Mouse (Mus musculus): ENCODE results near the gene Tollip. TPM values are rescaled to one million over a fixed set of nuclear protein-coding genes. Genes with fewer than 3 reads are reported as not detected.
A peak's percentile ranks its signal among the peaks of the same experiment; 100 is the strongest.
"Not testable (repeated sequence)": the region's sequence is repeated elsewhere in the genome, so short reads cannot be mapped to it uniquely, and the experiment has no call there.

Tollip gene
- total RNA-seq, 1 experiment = 28.3 TPM

DNA sequence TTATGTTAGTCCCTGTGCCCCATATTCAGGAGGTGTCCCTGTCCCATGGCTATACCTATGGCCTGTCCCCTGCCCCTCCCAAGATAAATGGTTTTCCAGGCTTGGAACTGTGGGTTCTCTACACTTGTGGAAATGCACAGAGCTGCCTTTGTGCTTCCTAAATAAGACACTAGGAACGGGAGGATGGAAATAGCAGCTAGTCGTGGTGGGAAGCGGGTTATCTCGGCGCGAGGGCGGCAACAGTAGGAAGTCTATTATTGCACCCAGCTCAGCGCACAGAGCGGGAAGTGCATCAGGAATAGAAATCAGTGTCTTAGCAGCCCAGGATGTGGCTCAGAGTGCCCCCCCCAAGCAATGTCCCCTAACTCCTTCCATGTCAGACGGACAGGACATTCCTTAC, 10.3 kb upstream of the Tollip start:
- in situ Hi-C loops (cut with MboI; ENCODE audit: low sequenced_read_pairs in 2 of 2, unreplicated experiment in 2 of 2) = no loop called here
- Histone ChIP-seq H3K9ac (ENCODE audit: insufficient read depth, low read depth, low read length, poor library complexity, severe bottlenecking) (no peak overlapping the region), H3K27ac (ENCODE audit: insufficient read depth, low read depth, low read length, poor library complexity, severe bottlenecking) (no peak overlapping the region), H3K9me3 (ENCODE audit: control insufficient read depth, insufficient read depth, low read depth, low read length) (no peaks in the 10 kb centered on the region), H3K4me1 (ENCODE audit: control insufficient read depth in 2 of 2, insufficient read depth in 2 of 2, low read length in 2 of 2, poor library complexity in 1 of 2) (no peaks in the 10 kb centered on the region), H3K36me3 (ENCODE audit: control insufficient read depth, insufficient read depth, low read length, poor library complexity, severe bottlenecking) (no peaks in the 10 kb centered on the region), H3K4me3 (ENCODE audit: insufficient read depth in 1 of 2, low read depth in 1 of 2, low read length in 2 of 2, poor library complexity in 1 of 2, severe bottlenecking in 1 of 2) (no peak overlapping the region)
- TF ChIP-seq CHD2 (IDR thresholded peaks at IDR 0.05; ENCODE audit: low read depth, low read length) (no peak), ZC3H11A (IDR thresholded peaks at IDR 0.05; ENCODE audit: borderline replicate concordance, low read depth, low read length) (no peak), HCFC1 (IDR thresholded peaks at IDR 0.05; ENCODE audit: borderline replicate concordance, insufficient read depth, low read length) (no peak), MAFK (IDR thresholded peaks at IDR 0.05; ENCODE audit: insufficient read depth, low read depth, low read length) (no peak), ZNF384 (IDR thresholded peaks at IDR 0.05; ENCODE audit: low read depth, low read length) (no peak)
- no peak for DNase-seq (ENCODE audit: low read depth, low spot score)

DNA sequence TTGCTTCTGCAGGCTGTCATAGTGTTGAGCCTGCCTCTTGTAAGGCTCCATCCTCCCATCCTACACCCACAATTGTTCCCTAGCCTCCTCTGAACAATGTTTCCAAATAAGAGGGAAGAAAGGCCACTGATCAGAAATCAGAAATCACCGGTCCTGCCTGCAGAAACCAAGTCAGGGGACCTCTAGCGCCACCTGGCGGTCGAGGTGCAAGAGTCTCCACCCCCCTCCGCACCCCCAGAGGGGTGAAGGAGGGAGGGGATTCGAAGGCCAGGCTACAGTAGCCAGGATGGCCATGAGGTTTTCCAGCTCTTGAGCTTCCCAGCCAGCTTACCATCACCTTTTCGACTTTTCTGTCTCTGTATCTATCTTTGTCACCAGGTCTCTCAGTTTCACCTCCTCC, 6.6 kb upstream of the Tollip start:
- Histone ChIP-seq H3K9me3 (ENCODE audit: control insufficient read depth, insufficient read depth, low read depth, low read length) (no peaks in the 10 kb centered on the region), H3K36me3 (ENCODE audit: control insufficient read depth, insufficient read depth, low read length, poor library complexity, severe bottlenecking) (no peaks in the 10 kb centered on the region), H3K4me1 (ENCODE audit: control insufficient read depth in 2 of 2, insufficient read depth in 2 of 2, low read length in 2 of 2, poor library complexity in 1 of 2) (no peaks in the 10 kb centered on the region), H3K27ac (ENCODE audit: insufficient read depth, low read depth, low read length, poor library complexity, severe bottlenecking) (no peak overlapping the region), H3K4me3 (ENCODE audit: insufficient read depth in 1 of 2, low read depth in 1 of 2, low read length in 2 of 2, poor library complexity in 1 of 2, severe bottlenecking in 1 of 2) (no peak overlapping the region), H3K9ac (ENCODE audit: insufficient read depth, low read depth, low read length, poor library complexity, severe bottlenecking) (no peak overlapping the region)
- peak; percentile 51 for DNase-seq (ENCODE audit: low read depth, low spot score)
- TF ChIP-seq MAFK (IDR thresholded peaks at IDR 0.05; ENCODE audit: insufficient read depth, low read depth, low read length) = no peak
- TF ChIP-seq HCFC1 (IDR thresholded peaks at IDR 0.05; ENCODE audit: borderline replicate concordance, insufficient read depth, low read length) = no peak
- no peak for TF ChIP-seq CHD2 (IDR thresholded peaks at IDR 0.05; ENCODE audit: low read depth, low read length)
- TF ChIP-seq ZNF384 (IDR thresholded peaks at IDR 0.05; ENCODE audit: low read depth, low read length) = no peak
- TF ChIP-seq ZC3H11A (IDR thresholded peaks at IDR 0.05; ENCODE audit: borderline replicate concordance, low read depth, low read length) = no peak
- in situ Hi-C loops (cut with MboI; ENCODE audit: low sequenced_read_pairs in 2 of 2, unreplicated experiment in 2 of 2) = no loop called here

DNA sequence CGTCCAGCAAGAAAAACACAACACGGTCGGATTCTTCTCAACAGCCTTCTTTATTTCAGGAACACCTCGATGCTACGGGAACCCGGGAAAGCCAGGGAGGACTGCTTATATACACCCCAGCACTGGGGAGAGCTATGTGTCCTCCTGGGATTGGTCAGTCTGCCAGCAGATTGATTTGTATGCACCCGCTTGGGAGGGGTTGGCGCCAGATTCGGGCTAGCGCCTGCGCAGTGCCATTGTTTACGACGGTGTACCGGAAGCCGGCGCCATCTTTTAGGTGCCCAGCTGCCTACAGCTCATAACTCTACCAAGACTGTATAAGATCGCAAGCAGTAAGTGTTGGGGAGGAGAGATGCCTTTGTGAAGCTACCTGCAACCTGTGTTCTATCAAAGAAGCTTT, 5.8 kb upstream of the Tollip start:
- H3K4me3 ChIP-seq (ENCODE audit: insufficient read depth in 1 of 2, low read depth in 1 of 2, low read length in 2 of 2, poor library complexity in 1 of 2, severe bottlenecking in 1 of 2) = peak overlapping the region in 1 of 2 experiments; percentile 43; a peak in 2 of 4 replicates
- in situ Hi-C loops (cut with MboI; ENCODE audit: low sequenced_read_pairs in 2 of 2, unreplicated experiment in 2 of 2); H3K9ac ChIP-seq (ENCODE audit: insufficient read depth, low read depth, low read length, poor library complexity, severe bottlenecking); H3K27ac ChIP-seq (ENCODE audit: insufficient read depth, low read depth, low read length, poor library complexity, severe bottlenecking); H3K36me3 ChIP-seq (ENCODE audit: control insufficient read depth, insufficient read depth, low read length, poor library complexity, severe bottlenecking); DNase-seq (ENCODE audit: low read depth, low spot score); H3K4me1 ChIP-seq (ENCODE audit: control insufficient read depth in 2 of 2, insufficient read depth in 2 of 2, low read length in 2 of 2, poor library complexity in 1 of 2); H3K9me3 ChIP-seq (ENCODE audit: control insufficient read depth, insufficient read depth, low read depth, low read length): not testable (repeated sequence)

- Histone ChIP-seq H3K4me1 (ENCODE audit: control insufficient read depth in 2 of 2, insufficient read depth in 2 of 2, low read length in 2 of 2, poor library complexity in 1 of 2) (no peaks in the 10 kb centered on the region), H3K36me3 (ENCODE audit: control insufficient read depth, insufficient read depth, low read length, poor library complexity, severe bottlenecking) (no peaks in the 10 kb centered on the region), H3K4me3 (ENCODE audit: insufficient read depth in 1 of 2, low read depth in 1 of 2, low read length in 2 of 2, poor library complexity in 1 of 2, severe bottlenecking in 1 of 2) (no peak overlapping the region), H3K27ac (ENCODE audit: insufficient read depth, low read depth, low read length, poor library complexity, severe bottlenecking) (no peak overlapping the region), H3K9ac (ENCODE audit: insufficient read depth, low read depth, low read length, poor library complexity, severe bottlenecking) (no peak overlapping the region), H3K9me3 (ENCODE audit: control insufficient read depth, insufficient read depth, low read depth, low read length) (no peaks in the 10 kb centered on the region)
- in situ Hi-C loops (cut with MboI; ENCODE audit: low sequenced_read_pairs in 2 of 2, unreplicated experiment in 2 of 2) = no loop called here
- DNase-seq (ENCODE audit: low read depth, low spot score) = no peak
- TF ChIP-seq MAFK (IDR thresholded peaks at IDR 0.05; ENCODE audit: insufficient read depth, low read depth, low read length) (no peak), HCFC1 (IDR thresholded peaks at IDR 0.05; ENCODE audit: borderline replicate concordance, insufficient read depth, low read length) (no peak), ZC3H11A (IDR thresholded peaks at IDR 0.05; ENCODE audit: borderline replicate concordance, low read depth, low read length) (no peak), CHD2 (IDR thresholded peaks at IDR 0.05; ENCODE audit: low read depth, low read length) (no peak), ZNF384 (IDR thresholded peaks at IDR 0.05; ENCODE audit: low read depth, low read length) (no peak)
These were observed 7.0 kb downstream of the Tollip start for GRCm38 (mm10) chr7:141911305-141911704.

- Histone ChIP-seq H3K36me3 (ENCODE audit: control insufficient read depth, insufficient read depth, low read length, poor library complexity, severe bottlenecking) (no peaks in the 10 kb centered on the region), H3K27ac (ENCODE audit: insufficient read depth, low read depth, low read length, poor library complexity, severe bottlenecking) (no peak overlapping the region), H3K9me3 (ENCODE audit: control insufficient read depth, insufficient read depth, low read depth, low read length) (no peaks in the 10 kb centered on the region), H3K4me1 (ENCODE audit: control insufficient read depth in 2 of 2, insufficient read depth in 2 of 2, low read length in 2 of 2, poor library complexity in 1 of 2) (no peaks in the 10 kb centered on the region), H3K9ac (ENCODE audit: insufficient read depth, low read depth, low read length, poor library complexity, severe bottlenecking) (no peak overlapping the region), H3K4me3 (ENCODE audit: insufficient read depth in 1 of 2, low read depth in 1 of 2, low read length in 2 of 2, poor library complexity in 1 of 2, severe bottlenecking in 1 of 2) (no peak overlapping the region)
- in situ Hi-C loops (cut with MboI; ENCODE audit: low sequenced_read_pairs in 2 of 2, unreplicated experiment in 2 of 2) = no loop called here
- TF ChIP-seq CHD2 (IDR thresholded peaks at IDR 0.05; ENCODE audit: low read depth, low read length) (no peak), ZNF384 (IDR thresholded peaks at IDR 0.05; ENCODE audit: low read depth, low read length) (no peak), ZC3H11A (IDR thresholded peaks at IDR 0.05; ENCODE audit: borderline replicate concordance, low read depth, low read length) (no peak), MAFK (IDR thresholded peaks at IDR 0.05; ENCODE audit: insufficient read depth, low read depth, low read length) (no peak), HCFC1 (IDR thresholded peaks at IDR 0.05; ENCODE audit: borderline replicate concordance, insufficient read depth, low read length) (no peak)
- DNase-seq (ENCODE audit: low read depth, low spot score) = no peak
These were observed 9.7 kb downstream of the Tollip start for GRCm38 (mm10) chr7:141908591-141908990.

Measured in ES-E14 (cell line).